Mouse (Mus musculus) small intestine, adult 2 months (tissue): ENCODE results near the gene Pld5. TPM values are rescaled to one million over a fixed set of nuclear protein-coding genes. Genes with fewer than 3 reads are reported as not detected.

Experiments used
- H3K27ac ChIP-seq: fragments of 200-500 bp; 2 replicates; pipeline ENCODE4 v1.5.1; 2012; ENCODE audit warnings: low read depth, low read length, control low read depth, inconsistent platforms; ENCODE audit not compliant: insufficient read depth
- H3K27me3 ChIP-seq: fragments of 200-500 bp; 2 replicates; pipeline ENCODE4 v1.6.1; 2012; ENCODE audit warnings: mild to moderate bottlenecking, moderate library complexity, low read length, inconsistent platforms; ENCODE audit not compliant: control insufficient read depth, insufficient read depth
- H3K36me3 ChIP-seq: fragments of 200-500 bp; 2 replicates; pipeline ENCODE4 v1.6.1; 2012; ENCODE audit warnings: mild to moderate bottlenecking, low read length, control low read depth, inconsistent platforms; ENCODE audit not compliant: control insufficient read depth, insufficient read depth
- H3K4me1 ChIP-seq: fragments of 200-500 bp; 2 replicates; pipeline ENCODE4 v1.6.1; 2012; ENCODE audit warnings: low read length, inconsistent platforms, mixed read lengths; ENCODE audit not compliant: control insufficient read depth, insufficient read depth, insufficient read length
- H3K4me3 ChIP-seq: fragments of 200-500 bp; 2 replicates; pipeline ENCODE4 v1.5.1; 2012; ENCODE audit warnings: low read depth, mild to moderate bottlenecking, control low read depth, inconsistent platforms, low read length, moderate library complexity
- CTCF ChIP-seq: fragments of 200-500 bp; IDR thresholded peaks from 2 replicates; pipeline ENCODE4 v1.5.1; 2012; ENCODE audit warnings: low read depth, mild to moderate bottlenecking, control low read depth, inconsistent platforms, low read length, moderate library complexity, mixed read lengths; ENCODE audit not compliant: insufficient replicate concordance, insufficient read length; ENCODE audit errors: extremely low read depth
- POLR2A ChIP-seq: fragments of 200-500 bp; IDR thresholded peaks from 2 replicates; pipeline ENCODE4 v1.6.1; 2012; ENCODE audit warnings: low read depth, mild to moderate bottlenecking, control low read depth, inconsistent platforms, low read length, moderate library complexity
- WGBS: fragments of 180-500 bp; shearing (Covaris S2); methylation state at CpG from one replicate; pipeline ENCODE4 v1.1.7; 2018; 5-methylcytosine and 5-hydroxymethylcytosine counted together
- polyA plus RNA-seq: library from polyadenylated mRNA; depleted of rRNA; stranded (reverse); fragments of >200 nt; gene quantifications from 2 replicates; pipeline ENCODE4 v1.2.3, GENCODE M21; 2012

The Pld5 gene
- polyA plus RNA-seq, 1 experiment = 0.11 TPM

DNA sequence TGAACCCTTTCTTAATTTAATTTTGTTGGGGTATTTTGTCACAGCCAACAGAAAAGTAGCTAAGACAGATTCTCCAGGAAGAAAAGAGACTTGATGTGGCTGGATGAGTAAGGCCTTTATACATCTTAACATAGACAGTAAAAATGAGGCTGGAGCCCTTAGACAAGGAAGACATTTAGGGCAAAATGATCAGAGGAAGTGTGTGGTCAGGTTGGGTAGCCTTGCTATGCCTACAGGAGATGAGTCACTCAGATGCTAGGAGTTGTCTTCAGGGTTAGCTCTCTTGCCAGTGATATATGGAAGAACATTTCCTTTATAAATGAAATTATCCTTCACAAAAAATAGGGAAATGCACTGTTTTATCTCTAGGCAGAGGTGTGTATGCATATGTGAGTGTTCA is 198.3 kb downstream of the Pld5 start:
- Histone ChIP-seq H3K4me1 (no peaks in the 10 kb centered on the region), H3K27ac (no peak overlapping the region), H3K36me3 (no peaks in the 10 kb centered on the region), H3K4me3 (no peak overlapping the region), H3K27me3 (no peaks in the 10 kb centered on the region)
- no peak for TF ChIP-seq POLR2A
- TF ChIP-seq CTCF = no peak

GRCm38 (mm10) chr1:176075810-176076209 is 199.3 kb downstream of the Pld5 start:
- no peak overlapping the region for H3K4me3 ChIP-seq
- H3K36me3 ChIP-seq = no peaks in the 10 kb centered on the region
- H3K4me1 ChIP-seq = no peaks in the 10 kb centered on the region
- TF ChIP-seq POLR2A (no peak), CTCF (no peak)
- no peak overlapping the region for H3K27ac ChIP-seq
- no peaks in the 10 kb centered on the region for H3K27me3 ChIP-seq

GRCm38 (mm10) chr1:176075409-176075808 is 199.7 kb downstream of the Pld5 start:
- H3K36me3 ChIP-seq = no peaks in the 10 kb centered on the region
- no peaks in the 10 kb centered on the region for H3K4me1 ChIP-seq
- TF ChIP-seq POLR2A (no peak), CTCF (no peak)
- H3K4me3 ChIP-seq = no peak overlapping the region
- no peaks in the 10 kb centered on the region for H3K27me3 ChIP-seq
- 45% methylated on average over 1 of the region's 1 CpGs for WGBS
- no peak overlapping the region for H3K27ac ChIP-seq

GRCm38 (mm10) chr1:176074526-176074925 is 200.6 kb downstream of the Pld5 start:
- 26% methylated on average over 5 of the region's 5 CpGs for WGBS
- TF ChIP-seq POLR2A (no peak), CTCF (no peak)
- H3K4me3 ChIP-seq = no peak overlapping the region
- no peaks in the 10 kb centered on the region for H3K27me3 ChIP-seq
- no peaks in the 10 kb centered on the region for H3K36me3 ChIP-seq
- H3K27ac ChIP-seq = no peak overlapping the region
- no peaks in the 10 kb centered on the region for H3K4me1 ChIP-seq

DNA sequence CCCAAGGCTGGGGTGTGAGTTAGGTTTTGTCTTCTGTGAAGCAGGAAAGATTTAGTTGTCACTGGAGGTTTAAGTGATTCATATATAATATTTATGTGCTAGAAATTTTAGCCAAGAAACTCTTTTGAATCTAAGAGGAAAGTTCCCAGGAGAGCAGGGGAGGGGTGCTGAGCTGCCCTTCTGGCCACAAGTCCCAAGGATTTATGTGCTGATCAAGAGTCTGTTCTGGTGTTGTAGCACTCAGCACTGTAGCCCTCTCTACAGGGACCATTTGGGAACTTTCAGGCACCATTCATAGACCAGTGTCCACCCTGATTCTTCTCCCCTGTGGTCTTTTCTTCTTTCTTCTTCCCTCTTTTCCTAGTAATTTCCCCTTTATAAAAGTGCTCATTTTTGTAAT is 209.8 kb downstream of the Pld5 start:
- Histone ChIP-seq H3K27me3 (no peaks in the 10 kb centered on the region), H3K27ac (no peak overlapping the region), H3K36me3 (no peaks in the 10 kb centered on the region), H3K4me1 (no peaks in the 10 kb centered on the region), H3K4me3 (no peak overlapping the region)
- TF ChIP-seq CTCF (no peak), POLR2A (no peak)

DNA sequence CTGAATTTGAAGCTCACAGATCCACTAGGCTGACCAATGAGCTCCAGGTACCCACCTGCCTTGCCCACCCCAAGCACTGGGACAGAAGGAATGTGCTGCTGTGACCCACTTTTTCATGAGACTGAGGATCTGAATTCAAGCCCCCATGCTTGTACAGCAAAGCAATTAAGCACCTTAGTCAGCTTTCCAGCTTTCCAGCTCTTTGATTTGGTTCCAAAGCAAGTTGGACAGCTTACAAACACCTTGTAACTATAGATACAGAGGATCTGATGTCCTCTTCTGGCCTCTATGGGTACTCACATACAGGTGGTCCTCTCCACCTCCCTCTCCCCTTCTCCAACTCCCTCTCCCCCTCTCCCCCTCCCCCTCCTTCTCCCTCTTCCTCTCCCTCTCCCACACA is 210.6 kb downstream of the Pld5 start:
- no peak overlapping the region for H3K4me3 ChIP-seq
- no peak for TF ChIP-seq POLR2A
- no peak for TF ChIP-seq CTCF
- no peaks in the 10 kb centered on the region for H3K4me1 ChIP-seq
- H3K27me3 ChIP-seq = no peaks in the 10 kb centered on the region
- no peak overlapping the region for H3K27ac ChIP-seq
- H3K36me3 ChIP-seq = no peaks in the 10 kb centered on the region

GRCm38 (mm10) chr1:176053653-176054052 is 221.5 kb downstream of the Pld5 start:
- H3K27ac ChIP-seq = no peak overlapping the region
- TF ChIP-seq POLR2A (no peak), CTCF (no peak)
- no peaks in the 10 kb centered on the region for H3K27me3 ChIP-seq
- H3K4me3 ChIP-seq = no peak overlapping the region
- 46% methylated on average over 1 of the region's 1 CpGs for WGBS
- no peaks in the 10 kb centered on the region for H3K4me1 ChIP-seq
- H3K36me3 ChIP-seq = no peaks in the 10 kb centered on the region

- H3K4me3 ChIP-seq = no peak overlapping the region
- no peaks in the 10 kb centered on the region for H3K27me3 ChIP-seq
- no peak overlapping the region for H3K27ac ChIP-seq
- H3K36me3 ChIP-seq = no peaks in the 10 kb centered on the region
- 40% methylated on average over 5 of the region's 5 CpGs for WGBS
- H3K4me1 ChIP-seq = no peaks in the 10 kb centered on the region
- TF ChIP-seq POLR2A (no peak), CTCF (no peak)
Measured at GRCm38 (mm10) chr1:176046995-176047394, 228.1 kb downstream of the Pld5 start.
